Mouse (Mus musculus): ENCODE results near the gene Gm16503. TPM values are rescaled to one million over a fixed set of nuclear protein-coding genes. Genes with fewer than 3 reads are reported as not detected.
"Not testable (repeated sequence)": the region's sequence is repeated elsewhere in the genome, so short reads cannot be mapped to it uniquely, and the experiment has no call there.

Gene Gm16503
- polyA plus RNA-seq, 1 experiment from 2014 or later: 0.73 TPM

DNA sequence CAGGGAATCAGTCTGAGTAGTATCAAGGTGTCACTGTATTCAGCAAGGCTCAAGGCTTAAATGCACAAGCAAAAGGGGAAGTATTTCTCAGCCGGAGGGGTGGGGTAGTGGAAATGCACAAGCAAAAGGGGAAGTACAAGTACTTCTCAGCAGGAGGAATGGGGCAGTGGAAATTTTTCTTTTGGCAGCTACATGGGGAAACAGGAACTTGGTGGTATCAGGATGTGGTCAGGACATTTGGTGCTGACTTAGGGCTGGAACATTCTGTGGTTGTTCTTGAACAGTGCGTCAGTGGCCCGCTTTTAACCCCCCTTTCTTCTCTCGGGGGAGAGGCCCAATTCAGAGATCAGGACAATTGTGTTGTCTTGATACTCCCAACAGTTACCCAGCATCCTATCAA lies 39.4 kb downstream of the Gm16503 start:
- not testable (repeated sequence) for H3K9ac ChIP-seq (ENCODE audit: low read depth, low read length); H3K27me3 ChIP-seq (ENCODE audit: control insufficient read depth, insufficient read depth, low read depth, low read length); H3K9me3 ChIP-seq (replicated peaks; ENCODE audit: control insufficient read depth, low read length, poor library complexity, severe bottlenecking); H3K4me3 ChIP-seq (ENCODE audit: low read depth, low read length); H3K4me2 ChIP-seq (ENCODE audit: low read length); H3K4me1 ChIP-seq (ENCODE audit: control insufficient read depth, insufficient read depth, low read length); H3K27ac ChIP-seq (ENCODE audit: low read length); H3K36me3 ChIP-seq (ENCODE audit: control insufficient read depth, insufficient read depth, low read length); ATAC-seq
- WGBS: 92% methylated on average over 4 of the region's 4 CpGs

DNA sequence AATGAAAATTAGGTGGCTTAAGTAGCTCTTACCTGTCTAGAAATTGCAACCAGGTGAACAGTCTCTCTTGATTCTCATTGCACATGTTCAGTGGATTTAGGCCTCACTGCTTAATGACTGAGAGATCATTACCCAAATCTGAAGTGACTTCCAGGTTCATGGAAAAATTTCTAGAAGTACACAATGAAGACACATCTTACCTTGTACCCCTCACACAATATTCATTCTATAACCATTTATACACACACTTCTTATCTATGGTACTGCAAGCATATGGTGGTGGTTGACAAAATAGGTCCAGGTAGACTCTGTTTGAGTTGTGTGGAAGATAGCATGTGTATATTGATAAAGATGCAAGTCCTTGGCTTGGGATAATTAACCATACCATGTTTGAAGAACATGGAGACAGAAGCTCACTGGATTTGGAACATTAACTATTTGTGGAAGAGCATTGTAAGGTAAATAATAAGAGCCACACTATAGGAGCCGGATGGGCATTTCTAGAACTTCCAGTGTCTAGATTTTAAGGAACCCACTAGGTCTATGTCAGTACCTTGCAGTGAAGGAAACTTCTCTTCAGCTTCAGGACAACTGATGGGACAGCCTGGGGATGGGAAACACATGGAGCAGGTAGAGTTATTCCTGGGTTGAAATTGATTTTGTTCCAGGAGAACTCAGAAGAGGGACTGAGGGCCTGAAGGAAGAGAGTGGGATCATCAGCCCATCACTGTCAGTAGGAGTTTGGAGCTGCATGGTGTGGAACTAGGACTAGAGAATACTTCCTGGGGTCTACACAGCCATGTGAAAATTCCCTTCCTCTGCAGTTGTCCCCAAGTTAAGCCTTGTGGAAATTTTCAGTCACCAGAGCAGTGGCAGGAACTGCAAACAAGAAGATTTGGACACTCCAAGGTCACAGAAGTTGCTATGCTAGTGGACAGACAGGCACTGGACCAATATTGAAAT lies 46.8 kb downstream of the Gm16503 start:
- WGBS: 51% methylated on average over 1 of the region's 1 CpGs
- ATAC-seq: no peak
- H3K4me1 ChIP-seq (ENCODE audit: control insufficient read depth, insufficient read depth, low read length): no peaks in the 10 kb centered on the region

More for the DNA sequence above, 46.8 kb downstream of the Gm16503 start:
- H3K9ac ChIP-seq (ENCODE audit: low read depth, low read length): no peak overlapping the region
- no peak overlapping the region for H3K4me2 ChIP-seq (ENCODE audit: low read length)
- no peak overlapping the region for H3K4me3 ChIP-seq (ENCODE audit: low read depth, low read length)
- H3K36me3 ChIP-seq (ENCODE audit: control insufficient read depth, insufficient read depth, low read length): no peaks in the 10 kb centered on the region
- no peaks in the 10 kb centered on the region for H3K27me3 ChIP-seq (ENCODE audit: control insufficient read depth, insufficient read depth, low read depth, low read length)
- peaks cover 11% of the 10 kb centered on the region for H3K9me3 ChIP-seq (replicated peaks; ENCODE audit: control insufficient read depth, low read length, poor library complexity, severe bottlenecking)
- H3K27ac ChIP-seq (ENCODE audit: low read length): no peak overlapping the region

Other genes starting within 250 kb of the Gm16503 start
- gene Zfp988, start 234.5 kb upstream of the Gm16503 start, polyA plus RNA-seq (2015; fragmentation: Nextera tagmentation; extraction: Ambion mirVana): 0.06 and 0.11 TPM in 2 replicates
- not detected in 2 replicates for gene Zfp978, start 178.9 kb upstream of the Gm16503 start, polyA plus RNA-seq (2015; fragmentation: Nextera tagmentation; extraction: Ambion mirVana)
- 3.7 and 5.0 TPM in 2 replicates for gene Zfp982, start 47.8 kb upstream of the Gm16503 start, polyA plus RNA-seq (2015; fragmentation: Nextera tagmentation; extraction: Ambion mirVana)
- 0.10 and 0.12 TPM in 2 replicates for gene Zfp985, start 13.1 kb downstream of the Gm16503 start, polyA plus RNA-seq (2015; fragmentation: Nextera tagmentation; extraction: Ambion mirVana)
- gene Zfp979, start 102.3 kb downstream of the Gm16503 start, polyA plus RNA-seq (2015; fragmentation: Nextera tagmentation; extraction: Ambion mirVana): 2.1 and 2.7 TPM in 2 replicates
- gene Zfp534, start 162.3 kb downstream of the Gm16503 start, polyA plus RNA-seq (2015; fragmentation: Nextera tagmentation; extraction: Ambion mirVana): 0.09 TPM in 1 of 2 replicates, not detected in the other

All from midbrain, embryonic 16.5 days (tissue).